Mouse (Mus musculus) spleen, adult 12 weeks (tissue): Measurements from ENCODE around the gene Ppip5k2.

ENCODE experiments used
- DNase-seq: peaks from one replicate; pipeline ENCODE4 v3.0.0; 2022; ENCODE audit warnings: low spot score

The Ppip5k2 gene

GRCm38 (mm10) chr1:97754392-97754791 is 15.8 kb downstream of the Ppip5k2 start:
- no peak for DNase-seq

- DNase-seq: no peak
These were observed 17.0 kb downstream of the Ppip5k2 start for GRCm38 (mm10) chr1:97753216-97753615.

- DNase-seq: no peak
These were observed 22.0 kb downstream of the Ppip5k2 start for GRCm38 (mm10) chr1:97748163-97748562.

GRCm38 (mm10) chr1:97746261-97746660 is 23.9 kb downstream of the Ppip5k2 start:
- DNase-seq: no peak

GRCm38 (mm10) chr1:97745712-97746111 is 24.5 kb downstream of the Ppip5k2 start:
- no peak for DNase-seq

GRCm38 (mm10) chr1:97743063-97743462 is 27.1 kb downstream of the Ppip5k2 start:
- DNase-seq: no peak

GRCm38 (mm10) chr1:97729339-97729738 is 40.9 kb downstream of the Ppip5k2 start:
- DNase-seq: no peak

- no peak for DNase-seq
These were observed 43.5 kb downstream of the Ppip5k2 start for GRCm38 (mm10) chr1:97726730-97727129.

GRCm38 (mm10) chr1:97718440-97718839 is 51.8 kb downstream of the Ppip5k2 start:
- DNase-seq: no peak

GRCm38 (mm10) chr1:97714334-97714868 is 55.8 kb downstream of the Ppip5k2 start:
- DNase-seq: no peak

GRCm38 (mm10) chr1:97710520-97710919 is 59.7 kb downstream of the Ppip5k2 start:
- DNase-seq: no peak

- no peak for DNase-seq
These were observed 64.8 kb downstream of the Ppip5k2 start for GRCm38 (mm10) chr1:97705389-97705788.

- DNase-seq: no peak
These were observed 65.6 kb downstream of the Ppip5k2 start for GRCm38 (mm10) chr1:97704646-97705045.

GRCm38 (mm10) chr1:97698956-97699570 is 71.1 kb downstream of the Ppip5k2 start:
- DNase-seq: no peak

GRCm38 (mm10) chr1:97697273-97697672 is 72.9 kb downstream of the Ppip5k2 start:
- DNase-seq: no peak

- DNase-seq: no peak
These were observed 76.4 kb downstream of the Ppip5k2 start for GRCm38 (mm10) chr1:97693825-97694224.

GRCm38 (mm10) chr1:97688756-97689155 is 81.5 kb downstream of the Ppip5k2 start:
- DNase-seq: peak; percentile 7

- no peak for DNase-seq
These were observed 93.6 kb downstream of the Ppip5k2 start for GRCm38 (mm10) chr1:97676526-97677177.

GRCm38 (mm10) chr1:97676115-97676514 is 94.1 kb downstream of the Ppip5k2 start:
- no peak for DNase-seq

GRCm38 (mm10) chr1:97672849-97673248 is 97.4 kb downstream of the Ppip5k2 start:
- DNase-seq: no peak

- no peak for DNase-seq
These were observed 102.9 kb downstream of the Ppip5k2 start for GRCm38 (mm10) chr1:97667288-97667687.

GRCm38 (mm10) chr1:97662324-97662723 is 107.9 kb downstream of the Ppip5k2 start:
- no peak for DNase-seq

- DNase-seq: peak; percentile 75
These were observed 108.6 kb downstream of the Ppip5k2 start, which contains the start of gene D1Ertd622e for GRCm38 (mm10) chr1:97661406-97662241. TSS of gene D1Ertd622e (minus strand) at chr1:97662074.
